Mouse (Mus musculus) ES-CJ7 (cell line): ENCODE measurements around the gene Fhl3.

ENCODE experiments used
- DNase-seq: peaks from one replicate; pipeline ENCODE4 v3.0.0; 2011; ENCODE audit warnings: low read depth, low spot score

Gene Fhl3

DNA sequence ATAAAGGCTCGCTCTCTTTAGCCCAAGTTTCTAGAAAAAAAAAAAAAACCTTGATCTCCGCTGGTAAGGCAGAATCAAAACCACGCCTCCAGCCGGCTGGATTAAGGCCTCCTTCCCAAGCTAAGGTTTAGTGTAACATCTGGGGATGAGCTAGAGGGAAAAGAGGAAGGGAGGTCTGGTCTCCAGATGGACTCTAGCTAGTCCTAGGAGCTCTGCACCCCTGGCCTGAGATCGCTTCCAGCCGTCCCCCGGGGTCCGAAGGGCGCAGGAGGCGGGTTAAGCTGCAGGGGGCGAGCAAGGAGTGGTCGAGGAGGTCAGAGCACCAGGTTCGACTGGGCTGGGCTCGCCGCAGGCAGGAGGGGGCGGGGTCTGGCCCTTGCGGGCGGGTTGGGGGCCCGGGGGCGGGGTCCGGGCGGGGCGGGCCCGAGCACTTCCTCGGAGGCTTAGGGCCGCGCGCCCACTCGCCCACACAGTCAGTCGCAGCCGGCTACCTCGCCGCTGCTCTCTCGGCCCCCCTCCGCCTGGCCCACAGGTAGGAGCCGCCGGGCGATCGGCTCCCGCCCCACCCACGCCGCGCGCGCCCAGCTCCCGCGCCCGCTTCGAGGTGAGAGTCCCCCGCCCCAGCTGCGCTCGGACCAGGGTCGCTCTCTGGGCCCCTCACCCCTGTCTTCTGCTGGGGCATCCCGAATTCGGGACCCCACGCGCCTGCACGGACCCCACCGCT, at the start of gene Fhl3:
Fhl3 (plus strand) TSS at position 454 of the 724 bp plus-strand sequence.
- DNase-seq: peak; percentile 79

DNA sequence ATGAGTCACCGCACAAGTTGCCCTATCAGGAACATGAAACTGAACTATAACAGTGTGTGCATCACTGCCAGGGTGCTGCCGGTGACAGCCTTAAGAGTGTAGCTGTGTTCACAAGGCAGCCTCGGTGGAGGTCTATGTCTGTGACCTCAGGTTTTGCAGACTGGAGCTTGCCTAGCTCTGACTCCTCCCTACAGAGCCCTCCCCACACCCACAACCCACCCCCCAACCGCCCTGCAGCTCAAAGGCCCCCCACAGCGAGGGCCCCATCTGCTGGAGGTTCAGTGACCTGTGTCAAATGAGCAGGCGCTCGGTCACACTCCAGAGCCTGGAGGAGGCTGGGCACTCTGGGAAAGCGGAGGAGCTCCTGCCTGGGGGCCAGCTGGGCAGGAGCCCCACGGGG, 47.6 kb upstream of the Fhl3 start:
- peak; percentile 65 for DNase-seq

DNA sequence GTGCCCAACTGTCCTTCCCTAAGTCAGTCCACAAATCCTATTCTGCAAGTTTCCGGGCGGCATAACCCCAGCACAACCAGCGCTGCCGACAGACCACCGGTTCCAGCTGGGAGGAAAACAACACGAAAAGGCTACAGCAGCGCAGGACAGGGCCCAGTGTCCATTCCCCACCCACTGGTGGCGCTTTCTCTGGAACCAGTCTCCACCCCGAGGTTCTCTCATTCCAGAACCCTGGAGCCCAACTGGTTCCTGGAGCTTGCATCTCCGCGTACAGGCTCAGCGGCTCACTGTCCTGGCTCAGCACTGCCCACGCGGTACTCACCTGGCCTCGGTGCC, 44.0 kb upstream of the Fhl3 start, which contains the start of gene Pou3f1:
Pou3f1 (plus strand) TSS at position 290 of the 336 bp plus-strand sequence.
- DNase-seq: no peak

GRCm38 (mm10) chr4:124656854-124657650, 43.4 kb upstream of the Fhl3 start:
- peak; percentile 79 for DNase-seq

GRCm38 (mm10) chr4:124657781-124658180, 42.7 kb upstream of the Fhl3 start:
- DNase-seq: no peak

- peak; percentile 46 for DNase-seq
Measured at GRCm38 (mm10) chr4:124658412-124658851, 42.1 kb upstream of the Fhl3 start.

DNA sequence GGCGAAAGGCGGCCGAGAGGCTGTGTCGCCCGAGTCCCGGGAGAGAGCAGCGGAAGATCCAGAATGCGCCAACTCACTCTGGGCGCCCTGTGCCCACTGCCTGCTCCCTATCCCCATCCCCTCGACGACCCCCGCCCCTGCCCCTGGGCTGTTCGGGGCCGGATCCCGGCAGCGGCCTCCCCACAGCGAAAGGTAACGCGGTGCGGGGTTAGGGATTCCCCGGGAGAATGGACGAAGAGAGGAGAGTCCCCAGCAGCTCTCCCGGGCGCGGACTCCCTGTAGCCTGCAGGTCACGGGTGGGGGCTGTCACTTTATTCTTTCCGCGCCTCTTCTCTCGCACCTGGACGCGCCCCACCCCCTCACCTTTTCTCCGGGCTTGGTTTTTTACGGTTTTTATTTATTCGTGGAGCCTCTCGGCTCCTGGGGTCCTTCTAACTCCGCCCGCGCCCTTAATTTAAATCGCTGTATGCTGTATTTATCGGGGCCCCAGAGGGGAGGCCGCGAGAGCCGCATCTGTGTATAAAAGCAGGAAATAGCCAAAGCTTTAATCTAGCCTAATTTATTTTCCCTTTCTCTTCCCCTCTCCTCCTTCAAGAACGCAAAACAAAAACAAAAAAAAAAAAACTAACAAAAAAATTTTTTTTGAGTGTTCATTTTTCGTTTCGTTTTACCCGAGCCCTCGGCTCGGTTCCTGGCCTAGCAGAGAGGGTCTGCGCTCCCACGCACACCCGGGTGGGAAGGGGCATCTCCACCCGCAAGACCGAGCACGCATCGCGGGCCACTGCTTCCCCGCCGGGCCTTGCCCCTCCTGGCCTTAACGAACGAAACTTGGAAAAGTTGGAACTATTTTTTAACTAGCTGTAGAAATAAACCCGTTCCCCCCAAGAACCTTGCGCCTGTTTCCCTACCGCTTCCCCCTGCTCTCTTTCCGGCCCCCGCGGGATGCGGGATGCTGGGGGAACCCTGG, 41.0 kb upstream of the Fhl3 start:
- peak; percentile 30 for DNase-seq

GRCm38 (mm10) chr4:124660603-124661002, 39.9 kb upstream of the Fhl3 start:
- DNase-seq: no peak

DNA sequence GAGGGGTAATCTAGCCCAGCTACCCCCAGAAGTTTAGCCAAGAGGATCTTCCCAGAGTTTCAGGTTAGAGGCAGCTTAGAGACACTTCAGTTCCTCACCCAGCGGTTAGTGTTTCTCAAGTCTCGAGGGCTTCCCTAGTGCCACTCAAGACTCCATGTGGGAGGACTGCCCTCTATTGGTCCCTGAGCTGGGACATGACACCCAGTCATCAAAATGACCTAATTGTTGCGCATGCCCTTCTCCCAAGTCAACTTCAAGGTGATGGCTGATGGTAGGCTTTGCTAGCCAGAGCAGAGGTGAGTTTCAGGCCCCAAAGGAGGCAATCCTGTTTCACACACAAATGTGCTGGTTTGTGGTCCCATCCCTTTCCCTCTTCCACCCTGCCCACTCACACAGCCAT, 37.5 kb upstream of the Fhl3 start:
- peak; percentile 41 for DNase-seq

DNA sequence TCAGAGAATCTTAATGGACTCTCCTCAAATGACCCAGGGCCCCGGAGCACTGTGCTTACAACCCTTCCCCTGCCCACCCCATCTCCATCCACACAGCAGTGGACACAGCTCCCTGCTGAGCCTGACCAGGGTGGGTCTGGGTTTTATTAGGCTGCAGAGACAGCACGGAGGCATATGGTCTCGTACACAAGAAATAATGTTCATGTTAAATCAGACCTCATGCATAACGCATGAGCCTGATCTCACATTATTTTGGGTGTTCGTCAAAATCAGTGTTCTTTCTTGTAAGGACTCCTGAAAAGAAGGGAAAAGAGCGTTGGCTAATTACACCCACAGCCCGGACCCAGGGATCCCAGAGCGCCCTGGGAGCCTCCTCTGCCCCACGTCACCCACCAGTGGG, 36.3 kb upstream of the Fhl3 start:
- DNase-seq: no peak

DNA sequence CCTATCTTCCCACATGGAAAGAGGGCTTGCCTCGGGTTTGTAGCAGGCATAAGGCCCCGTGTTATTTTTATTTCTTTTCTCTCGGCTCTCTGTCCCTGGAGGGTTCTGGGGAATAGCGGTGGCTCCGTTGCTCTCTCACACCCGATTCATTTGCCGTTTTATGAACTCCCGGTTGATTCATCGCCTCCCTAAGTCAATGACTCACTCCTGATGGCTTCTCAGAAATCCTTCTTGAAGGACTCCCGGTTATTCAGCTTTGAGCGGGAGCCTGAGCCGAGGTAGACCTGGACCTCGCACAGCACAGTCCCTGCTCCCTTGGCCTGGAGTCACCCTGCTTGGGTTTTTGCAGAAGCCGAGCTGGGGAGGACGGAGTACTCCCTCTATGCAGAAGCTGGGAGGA, 35.9 kb upstream of the Fhl3 start:
- no peak for DNase-seq

DNA sequence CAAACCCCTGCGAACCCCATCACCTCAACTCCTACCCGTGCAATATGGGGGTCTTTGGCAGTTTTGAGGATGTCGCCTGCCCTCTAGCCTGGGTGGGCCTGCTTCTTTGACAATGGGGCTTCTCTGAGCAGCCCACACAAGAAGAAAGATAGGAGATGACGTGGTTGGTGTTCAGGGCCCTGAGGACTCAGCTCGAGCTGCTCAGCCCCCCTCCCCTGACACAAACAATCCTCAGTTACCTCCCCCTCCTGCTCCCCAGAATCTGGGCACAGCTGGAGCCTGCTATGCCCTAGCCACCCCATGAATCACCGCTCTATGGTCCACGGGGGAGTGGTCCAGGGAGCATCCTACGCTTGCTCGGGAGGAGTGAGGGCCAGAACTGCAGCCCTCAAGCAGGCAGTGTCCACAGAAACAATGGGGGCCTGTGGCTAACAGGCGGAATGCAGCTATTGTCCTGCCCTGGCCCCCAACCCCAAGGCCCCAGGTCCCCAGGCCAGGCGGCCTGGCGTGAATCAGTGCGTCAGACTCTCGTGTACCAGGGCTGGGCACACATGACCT, 32.9 kb upstream of the Fhl3 start:
- DNase-seq: no peak

DNA sequence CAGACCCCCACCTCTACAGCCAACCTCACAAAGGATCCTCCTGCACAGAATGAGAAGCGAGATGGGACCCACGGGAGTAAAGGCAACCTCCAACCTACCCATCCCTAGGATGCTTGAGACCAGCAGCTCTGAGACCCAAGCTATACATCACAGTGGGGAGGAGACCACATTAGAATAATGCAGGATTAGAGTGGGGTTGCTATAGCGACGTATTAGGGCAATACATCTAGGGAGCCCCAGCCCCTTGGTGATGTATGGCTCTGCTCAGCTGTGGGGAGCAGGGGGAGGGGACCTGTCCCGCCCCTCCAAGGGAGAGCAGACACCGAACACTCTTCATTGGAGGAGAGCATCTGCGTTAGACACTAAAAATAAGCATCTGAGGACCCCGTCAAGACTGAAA, 32.4 kb upstream of the Fhl3 start:
- peak; percentile 31 for DNase-seq

DNA sequence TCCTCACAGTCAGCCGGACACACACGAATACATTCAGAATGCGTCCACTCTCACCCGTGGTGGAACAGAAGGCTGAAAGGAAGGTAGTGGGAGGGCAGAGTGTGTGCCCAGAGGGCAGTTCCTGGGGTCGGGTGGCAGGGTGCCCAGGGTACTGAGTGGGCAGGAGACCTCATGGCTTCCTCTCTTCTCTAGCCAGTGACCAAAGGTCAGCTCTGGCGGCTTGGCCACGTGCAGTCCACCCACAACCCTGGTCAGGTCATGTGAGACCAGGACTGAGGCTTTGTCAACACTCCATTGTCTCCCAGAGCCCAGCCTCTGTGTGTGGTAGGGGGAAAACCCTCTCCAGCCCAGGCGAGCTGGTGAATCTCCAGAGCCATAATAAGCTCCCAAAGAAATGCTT, 30.3 kb upstream of the Fhl3 start:
- no peak for DNase-seq

DNA sequence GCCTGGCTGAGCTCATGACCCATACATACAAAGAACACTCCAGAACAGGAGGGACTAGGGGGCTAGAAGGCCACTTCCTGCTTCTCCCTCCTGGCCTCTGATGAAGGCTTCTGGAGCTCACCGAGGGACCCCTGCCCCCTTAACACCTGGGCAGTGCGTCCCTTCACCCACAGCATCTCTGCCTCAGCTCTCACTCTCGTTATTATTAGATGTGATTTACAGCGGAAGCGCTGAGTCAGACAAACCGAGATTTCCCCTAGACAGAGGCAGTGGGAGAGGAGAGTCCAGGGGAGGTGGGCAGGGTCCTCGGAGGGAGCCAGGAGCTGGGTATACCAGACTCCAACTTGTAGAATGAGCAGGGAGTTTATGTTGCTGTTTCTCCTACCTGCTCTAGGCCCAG, 28.9 kb upstream of the Fhl3 start:
- DNase-seq: no peak

DNA sequence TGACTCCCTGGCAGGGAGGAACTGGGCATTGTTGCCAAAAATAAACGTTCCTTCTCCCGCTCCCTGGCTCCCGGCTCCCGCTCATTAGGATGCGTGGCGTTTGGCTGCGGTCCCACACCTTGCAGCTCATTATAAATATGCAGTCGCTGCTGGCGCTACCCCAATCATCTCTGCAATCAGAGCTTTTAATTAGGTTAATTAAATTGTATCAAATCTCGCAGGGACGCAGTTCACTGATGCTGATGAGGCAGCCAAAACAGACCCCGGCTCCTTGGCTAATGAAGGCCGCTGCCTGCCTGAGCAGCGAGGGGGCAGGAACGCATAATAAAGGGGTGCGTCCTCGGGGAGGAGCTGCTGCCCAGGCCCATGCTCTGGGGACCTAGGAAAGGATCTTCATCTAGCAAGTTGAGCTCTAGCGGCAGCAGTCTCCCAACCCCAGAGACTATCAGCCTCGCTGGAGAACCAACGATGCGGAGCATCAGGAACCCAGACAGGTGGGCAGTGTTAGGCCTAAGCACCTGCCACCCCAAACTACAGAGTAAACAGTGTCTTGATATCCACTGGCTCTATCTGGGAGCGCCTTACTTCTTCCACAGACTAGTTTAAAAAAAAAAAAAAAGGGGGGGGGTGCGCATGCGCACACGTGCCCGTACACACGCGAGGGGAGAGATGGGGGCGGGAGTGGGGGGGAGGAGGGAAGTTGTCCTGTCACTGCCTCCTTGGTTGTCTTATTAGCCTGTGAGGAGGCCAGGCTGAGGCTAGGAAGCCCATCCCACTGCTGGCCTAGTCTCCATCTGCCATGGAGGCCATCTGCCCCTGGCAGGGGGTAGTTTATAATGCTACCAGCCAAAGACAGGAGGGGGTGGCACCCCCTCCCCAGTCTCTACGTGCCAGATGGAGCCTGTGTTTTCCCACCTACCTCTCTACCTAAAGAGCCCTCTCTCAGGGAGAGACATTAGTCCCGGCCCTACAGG, 27.9 kb upstream of the Fhl3 start:
- no peak for DNase-seq

DNA sequence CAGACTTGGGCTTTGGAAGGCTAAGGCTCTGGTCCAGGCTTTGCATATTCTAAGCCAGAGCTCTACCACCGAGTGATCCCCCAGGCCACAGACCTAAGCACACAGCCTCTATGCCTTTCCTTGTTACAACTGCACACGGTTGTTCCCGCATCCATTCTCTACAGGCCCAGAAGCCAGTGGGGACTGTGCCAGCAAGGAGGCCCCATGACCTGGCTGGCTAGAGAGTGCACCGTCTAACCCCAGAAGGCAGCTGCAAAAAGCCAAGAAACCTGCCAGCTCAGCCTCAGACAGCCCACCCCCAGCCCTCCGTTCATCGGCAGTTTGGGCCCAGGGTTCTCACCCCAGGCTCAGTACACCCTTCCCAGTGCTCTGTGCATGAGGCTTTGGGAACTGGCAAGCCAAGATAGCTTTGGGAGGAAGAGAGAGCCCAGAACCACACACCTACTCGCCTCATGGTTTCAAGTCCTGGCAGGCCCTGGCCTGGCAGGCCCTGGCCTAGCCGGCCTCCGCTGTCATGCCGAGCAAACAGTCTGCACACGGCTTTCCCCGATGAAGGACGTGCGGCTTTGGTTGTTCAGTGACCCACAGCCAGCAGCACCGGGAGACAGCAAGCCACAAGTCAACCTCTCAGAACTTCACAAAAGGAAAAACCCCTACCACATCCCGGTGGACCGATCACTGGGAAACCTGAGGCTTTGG, 26.0 kb upstream of the Fhl3 start:
- no peak for DNase-seq

GRCm38 (mm10) chr4:124675037-124675436, 25.5 kb upstream of the Fhl3 start:
- peak; percentile 50 for DNase-seq

DNA sequence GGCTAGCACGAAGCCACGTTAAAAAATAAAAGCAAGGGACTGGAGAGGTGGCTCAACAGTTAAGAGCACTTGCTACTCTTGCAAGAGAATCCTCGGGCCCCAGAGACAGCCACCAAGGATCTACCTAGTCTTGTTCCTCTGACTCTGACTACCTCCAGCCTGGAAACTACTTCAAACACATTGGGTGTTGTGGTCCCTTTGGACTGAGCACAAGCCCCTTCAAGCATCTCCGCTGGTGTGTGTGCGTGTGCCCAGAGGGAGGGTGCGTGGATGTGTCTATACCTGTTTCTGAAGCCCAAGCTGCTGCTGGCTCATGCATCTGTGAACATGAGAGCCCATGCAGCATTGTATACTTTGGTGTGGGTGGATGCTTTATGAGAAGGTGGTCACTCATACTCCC, 24.5 kb upstream of the Fhl3 start:
- no peak for DNase-seq

DNA sequence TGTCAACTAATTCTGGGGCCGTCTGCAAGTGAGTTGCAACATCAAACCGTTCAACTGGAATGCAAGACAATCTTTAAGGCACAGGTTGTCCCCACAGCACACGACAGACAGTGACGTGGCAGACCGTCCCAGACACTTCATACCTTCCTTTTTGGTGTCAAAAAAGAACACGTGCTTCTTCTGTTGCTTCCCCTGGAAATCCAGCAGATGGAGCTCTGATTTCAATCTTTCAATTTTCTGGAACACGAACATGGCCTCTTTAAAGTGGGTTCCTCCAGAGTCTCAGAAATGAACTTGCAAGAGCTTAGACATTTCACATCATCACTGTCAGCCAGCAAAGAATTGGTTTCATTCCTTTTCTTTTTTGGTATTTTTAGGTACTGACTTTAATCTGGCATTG, 18.2 kb upstream of the Fhl3 start:
- peak; percentile 41 for DNase-seq
